Mouse (Mus musculus) intestine, embryonic 15.5 days (tissue): ENCODE results near the gene 9930022D16Rik. TPM values are rescaled to one million over a fixed set of nuclear protein-coding genes. Genes with fewer than 3 reads are reported as not detected.

Source experiments
- ATAC-seq: fragments of 200-750 bp; cut with Nextera tagmentation; 2 replicates; pipeline ENCODE4 v1.8.0; 2017; ENCODE audit warnings: moderate TSS enrichment, moderate library complexity
- H3K27ac ChIP-seq: fragments of 300-500 bp; sonication (generic); 2 replicates; pipeline ENCODE4 v1.5.1; 2015; ENCODE audit warnings: mild to moderate bottlenecking, inconsistent platforms
- H3K27me3 ChIP-seq: fragments of 300-500 bp; sonication (generic); replicated peaks from 2 replicates; pipeline ENCODE4 v1.6.1; 2015; ENCODE audit warnings: inconsistent platforms
- H3K36me3 ChIP-seq: fragments of 300-500 bp; sonication (generic); 2 replicates; pipeline ENCODE4 v1.6.1; 2015; ENCODE audit warnings: inconsistent platforms
- H3K4me1 ChIP-seq: fragments of 300-500 bp; sonication (generic); replicated peaks from 2 replicates; pipeline ENCODE4 v1.6.1; 2015; ENCODE audit warnings: inconsistent platforms
- H3K4me2 ChIP-seq: fragments of 300-500 bp; sonication (generic); replicated peaks from 2 replicates; pipeline ENCODE4 v1.6.1; 2015; ENCODE audit warnings: mild to moderate bottlenecking, inconsistent platforms
- H3K4me3 ChIP-seq: fragments of 300-500 bp; sonication (generic); replicated peaks from 2 replicates; pipeline ENCODE4 v1.5.1; 2015; ENCODE audit warnings: inconsistent platforms
- H3K9ac ChIP-seq: fragments of 300-500 bp; sonication (generic); 2 replicates; pipeline ENCODE4 v1.6.1; 2015; ENCODE audit warnings: inconsistent platforms
- H3K9me3 ChIP-seq: fragments of 300-500 bp; sonication (generic); 2 replicates; pipeline ENCODE4 v1.6.1; 2016; ENCODE audit warnings: inconsistent platforms
- WGBS: fragments of 180-500 bp; shearing (Covaris S2); methylation state at CpG from one replicate; pipeline ENCODE4 v1.1.7; 2015; 5-methylcytosine and 5-hydroxymethylcytosine counted together
- polyA plus RNA-seq: library from polyadenylated mRNA; unstranded; fragments of >200 nt; fragmentation: Nextera tagmentation; extraction: Ambion mirVana; gene quantifications from 2 replicates; pipeline ENCODE4 v1.2.1, GENCODE M21; 2015

9930022D16Rik gene
- polyA plus RNA-seq, 1 experiment from 2014 or later, result not detected

DNA sequence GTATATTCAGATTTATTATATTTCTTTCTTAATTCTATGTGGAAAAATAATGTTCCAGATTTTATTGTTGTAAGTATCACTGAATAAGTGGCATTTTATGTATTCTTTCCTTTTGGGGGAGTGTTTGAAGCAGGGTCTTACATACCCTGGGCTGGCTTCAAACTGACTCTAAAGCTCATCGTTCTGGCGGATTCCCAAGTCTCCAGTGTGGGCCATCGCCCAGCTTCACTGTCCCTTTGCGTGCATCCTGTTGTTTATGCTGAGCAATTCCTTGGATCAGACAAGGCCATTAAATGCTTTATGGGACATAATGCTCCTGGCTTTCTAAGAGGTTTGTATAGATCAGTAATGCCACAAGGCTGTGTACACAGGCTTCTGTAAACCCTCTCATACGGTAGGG lies 24.7 kb upstream of the 9930022D16Rik start:
- Histone ChIP-seq H3K36me3 (0 out of 2 replicates have a peak, but pooled peaks cover 3% of the 10 kb centered on the region), H3K4me3 (no peak overlapping the region), H3K4me2 (no peak overlapping the region), H3K9me3 (no peaks in the 10 kb centered on the region), H3K9ac (no peak overlapping the region), H3K27me3 (no peaks in the 10 kb centered on the region), H3K27ac (0 out of 2 replicates have a peak overlapping the region, but pooled peaks have one; percentile 17), H3K4me1 (0 out of 2 replicates have a peak, but pooled peaks cover 3% of the 10 kb centered on the region)
- ATAC-seq, result no peak
- 61% methylated on average over 5 of the region's 5 CpGs for WGBS

DNA sequence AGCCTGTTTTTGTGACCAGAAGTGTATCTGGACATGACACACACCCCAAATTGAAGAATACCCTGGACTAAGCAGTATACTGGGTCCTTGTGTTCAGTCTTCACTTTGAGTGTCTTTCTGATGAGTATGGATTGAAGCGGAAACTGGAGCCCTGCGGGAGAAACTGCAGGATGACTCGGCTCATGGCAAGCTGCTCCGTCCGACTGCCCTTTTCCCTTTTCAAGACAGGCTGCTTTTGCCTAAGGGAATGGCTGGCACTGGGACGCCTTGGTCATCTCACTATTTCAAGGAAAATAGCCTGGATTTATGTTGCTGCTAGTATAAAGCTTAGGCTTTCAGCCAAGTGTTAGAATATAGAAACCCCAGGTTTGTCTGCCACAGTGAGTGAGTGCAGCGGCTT lies 22.5 kb upstream of the 9930022D16Rik start:
- Histone ChIP-seq H3K4me3 (no peak overlapping the region), H3K27ac (no peak overlapping the region), H3K4me1 (0 out of 2 replicates have a peak, but pooled peaks cover 3% of the 10 kb centered on the region), H3K36me3 (0 out of 2 replicates have a peak, but pooled peaks cover 9% of the 10 kb centered on the region), H3K9me3 (no peaks in the 10 kb centered on the region), H3K9ac (no peak overlapping the region), H3K4me2 (no peak overlapping the region), H3K27me3 (no peaks in the 10 kb centered on the region)
- ATAC-seq, result no peak
- WGBS, result 83% methylated on average over 7 of the region's 7 CpGs

DNA sequence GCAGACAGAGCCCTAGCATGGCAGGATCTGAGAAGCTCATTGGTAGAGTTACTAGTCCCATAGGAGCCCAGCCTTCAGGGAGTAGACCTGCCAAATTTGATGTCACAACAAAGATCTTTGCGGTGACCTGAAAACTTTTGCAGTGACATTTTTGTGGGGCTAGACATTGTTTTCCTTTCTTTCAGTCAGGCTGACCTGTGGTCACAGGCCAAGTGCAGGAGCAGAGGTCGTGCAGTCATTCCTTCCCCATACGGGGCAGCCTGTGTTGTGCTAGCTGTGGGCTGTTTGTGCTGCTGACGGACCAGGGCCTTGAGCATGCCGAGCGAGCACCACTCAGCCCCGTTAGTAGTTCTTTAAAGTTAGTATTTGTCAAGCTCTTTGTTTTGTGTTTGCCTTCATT lies 22.0 kb upstream of the 9930022D16Rik start:
- Histone ChIP-seq H3K4me1 (0 out of 2 replicates have a peak, but pooled peaks cover 3% of the 10 kb centered on the region), H3K27ac (no peak overlapping the region), H3K27me3 (no peaks in the 10 kb centered on the region), H3K4me3 (no peak overlapping the region), H3K4me2 (no peak overlapping the region), H3K9ac (no peak overlapping the region), H3K36me3 (0 out of 2 replicates have a peak, but pooled peaks cover 14% of the 10 kb centered on the region), H3K9me3 (no peaks in the 10 kb centered on the region)
- no peak for ATAC-seq
- WGBS, result 65% methylated on average over 7 of the region's 7 CpGs

DNA sequence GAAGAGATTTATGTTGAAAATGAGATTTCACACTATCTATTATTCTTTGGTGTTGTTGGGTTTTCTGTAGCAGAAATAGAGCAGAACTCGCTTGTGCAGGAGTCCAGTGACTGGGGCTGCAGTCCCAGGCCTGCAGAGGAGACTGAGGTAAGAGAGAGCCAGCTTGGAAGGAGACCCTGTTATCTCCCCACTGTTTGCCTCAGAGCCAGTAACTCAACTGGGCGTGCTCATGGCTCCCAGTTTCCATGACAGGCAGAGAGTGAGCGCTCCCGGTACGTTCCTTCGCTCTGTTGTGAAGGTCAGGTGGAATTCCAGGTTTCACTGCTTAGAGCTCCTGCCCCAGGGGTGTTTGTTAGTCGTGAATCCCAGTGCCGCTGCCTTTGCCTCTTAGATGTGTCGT lies 21.1 kb upstream of the 9930022D16Rik start:
- WGBS, result 79% methylated on average over 9 of the region's 9 CpGs
- Histone ChIP-seq H3K4me3 (no peak overlapping the region), H3K9ac (no peak overlapping the region), H3K36me3 (peaks cover 19% of the 10 kb centered on the region), H3K4me1 (0 out of 2 replicates have a peak, but pooled peaks cover 3% of the 10 kb centered on the region), H3K27me3 (no peaks in the 10 kb centered on the region), H3K9me3 (no peaks in the 10 kb centered on the region), H3K27ac (no peak overlapping the region), H3K4me2 (no peak overlapping the region)
- no peak for ATAC-seq

DNA sequence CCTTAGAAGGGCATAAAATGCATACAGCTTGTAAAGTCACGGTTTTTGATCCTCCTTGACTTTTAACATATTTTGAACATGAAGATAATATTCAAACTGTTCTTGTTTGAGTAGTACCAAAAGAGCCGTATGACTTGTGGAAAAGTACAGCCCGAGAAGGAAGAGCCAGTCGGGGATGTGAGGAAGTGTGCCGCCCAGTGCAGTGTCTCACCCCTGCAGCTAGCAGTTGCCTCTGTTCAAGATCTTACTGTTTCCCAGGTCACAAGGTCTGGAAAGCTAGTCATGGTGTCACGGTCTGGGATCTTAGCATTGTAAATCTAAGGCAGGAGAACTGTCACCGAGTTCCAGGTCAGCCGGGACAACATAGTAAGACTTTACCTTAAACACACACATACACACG lies 19.0 kb upstream of the 9930022D16Rik start:
- ATAC-seq, result no peak
- no peaks in the 10 kb centered on the region for H3K27me3 ChIP-seq
- no peak overlapping the region for H3K27ac ChIP-seq
- H3K4me2 ChIP-seq, result no peak overlapping the region
- H3K36me3 ChIP-seq, result peaks cover 19% of the 10 kb centered on the region
- no peak overlapping the region for H3K9ac ChIP-seq
- no peaks in the 10 kb centered on the region for H3K4me1 ChIP-seq
- H3K9me3 ChIP-seq, result no peaks in the 10 kb centered on the region
- 83% methylated on average over 9 of the region's 9 CpGs for WGBS
- H3K4me3 ChIP-seq, result no peak overlapping the region

DNA sequence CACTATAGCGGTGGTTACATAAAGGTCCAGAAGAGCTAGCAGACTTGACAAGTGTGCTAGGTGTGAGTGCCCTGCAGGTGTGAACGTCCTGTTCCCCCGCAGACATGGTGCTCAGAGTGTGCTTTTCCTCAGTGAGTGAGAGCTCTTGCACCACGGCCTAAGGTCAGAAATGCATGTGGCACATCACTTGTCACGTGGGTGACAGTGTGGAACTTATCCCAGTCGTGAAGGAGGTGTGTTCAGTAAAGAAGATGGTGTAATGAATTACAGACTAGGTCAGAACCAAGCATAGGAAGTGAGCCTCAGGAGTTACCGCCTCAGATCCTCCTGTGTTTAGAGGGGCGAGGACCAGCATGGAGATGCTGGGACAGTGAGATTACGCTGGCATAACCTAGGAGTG lies 18.4 kb upstream of the 9930022D16Rik start:
- no peak overlapping the region for H3K9ac ChIP-seq
- no peak overlapping the region for H3K4me2 ChIP-seq
- no peak overlapping the region for H3K4me3 ChIP-seq
- no peaks in the 10 kb centered on the region for H3K27me3 ChIP-seq
- H3K36me3 ChIP-seq, result peaks cover 19% of the 10 kb centered on the region
- no peaks in the 10 kb centered on the region for H3K9me3 ChIP-seq
- no peak overlapping the region for H3K27ac ChIP-seq
- ATAC-seq, result no peak
- no peaks in the 10 kb centered on the region for H3K4me1 ChIP-seq
- 90% methylated on average over 9 of the region's 9 CpGs for WGBS

DNA sequence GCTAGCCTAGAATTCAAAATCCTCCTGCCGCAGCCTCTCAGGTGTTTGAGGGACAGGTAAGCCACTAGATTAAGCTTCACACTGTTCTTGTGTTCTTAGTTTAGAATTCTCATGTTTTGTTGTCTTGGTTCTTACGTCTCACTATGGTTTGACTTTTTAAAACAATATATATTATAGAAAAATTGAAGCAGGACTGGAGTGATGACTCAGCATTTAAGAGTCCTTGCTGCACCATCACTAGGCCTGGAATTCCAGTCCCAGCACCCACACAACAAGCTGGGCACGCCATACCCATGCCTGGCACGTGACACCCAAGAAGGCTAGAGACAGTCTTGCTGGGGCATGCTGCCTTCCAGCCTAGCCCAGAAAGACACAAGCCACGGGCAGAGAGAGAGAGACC lies 7.3 kb upstream of the 9930022D16Rik start:
- no peaks in the 10 kb centered on the region for H3K4me1 ChIP-seq
- H3K36me3 ChIP-seq, result no peaks in the 10 kb centered on the region
- no peak overlapping the region for H3K9ac ChIP-seq
- no peak overlapping the region for H3K4me2 ChIP-seq
- no peaks in the 10 kb centered on the region for H3K27me3 ChIP-seq
- WGBS, result 86% methylated on average over 5 of the region's 5 CpGs
- H3K4me3 ChIP-seq, result no peak overlapping the region
- H3K9me3 ChIP-seq, result no peaks in the 10 kb centered on the region
- no peak for ATAC-seq
- H3K27ac ChIP-seq, result no peak overlapping the region

DNA sequence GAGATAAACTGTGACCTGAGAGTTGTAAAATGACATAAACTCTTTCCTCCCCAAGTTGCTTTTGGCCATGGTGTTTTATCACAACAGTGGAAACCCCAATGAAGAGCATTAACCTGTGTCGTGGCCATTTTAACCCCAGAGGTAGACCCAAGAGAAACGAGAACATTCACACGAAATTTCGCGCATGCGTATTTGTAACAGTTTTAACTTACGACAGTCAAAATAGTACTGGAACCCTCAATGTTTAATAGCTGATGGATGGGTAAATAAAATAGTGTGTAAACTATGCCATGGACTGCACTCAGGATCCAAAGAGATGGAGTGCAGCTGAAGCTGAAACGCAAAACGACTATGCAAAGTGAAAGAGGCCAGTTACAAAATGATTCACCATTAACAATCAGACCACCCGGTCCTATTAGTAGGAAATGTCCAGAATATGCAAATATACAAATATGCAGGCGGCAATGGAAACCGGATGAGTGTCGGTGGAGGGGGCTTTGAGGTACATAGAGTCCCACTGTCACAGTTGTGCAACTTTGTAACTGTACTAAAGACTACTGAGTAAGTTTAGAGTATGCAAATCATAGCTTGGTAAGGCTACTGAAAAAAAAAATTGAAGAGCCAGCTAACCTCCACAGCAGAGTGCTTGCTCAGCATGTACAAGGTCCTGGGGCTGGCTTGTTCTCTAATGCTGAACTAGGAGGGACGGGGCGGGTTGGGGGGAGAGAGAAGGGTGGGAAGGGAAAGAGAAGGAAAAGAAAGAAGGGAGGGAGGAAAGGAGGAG lies 3.3 kb upstream of the 9930022D16Rik start:
- H3K9ac ChIP-seq, result no peak overlapping the region
- H3K27me3 ChIP-seq, result no peaks in the 10 kb centered on the region
- no peak overlapping the region for H3K4me2 ChIP-seq
- no peak overlapping the region for H3K4me3 ChIP-seq
- 75% methylated on average over 15 of the region's 15 CpGs for whole genome bisulfite sequencing
- H3K9me3 ChIP-seq, result no peaks in the 10 kb centered on the region
- no peak for ATAC-seq
- no peak overlapping the region for H3K27ac ChIP-seq
- H3K36me3 ChIP-seq, result no peaks in the 10 kb centered on the region
- no peaks in the 10 kb centered on the region for H3K4me1 ChIP-seq

DNA sequence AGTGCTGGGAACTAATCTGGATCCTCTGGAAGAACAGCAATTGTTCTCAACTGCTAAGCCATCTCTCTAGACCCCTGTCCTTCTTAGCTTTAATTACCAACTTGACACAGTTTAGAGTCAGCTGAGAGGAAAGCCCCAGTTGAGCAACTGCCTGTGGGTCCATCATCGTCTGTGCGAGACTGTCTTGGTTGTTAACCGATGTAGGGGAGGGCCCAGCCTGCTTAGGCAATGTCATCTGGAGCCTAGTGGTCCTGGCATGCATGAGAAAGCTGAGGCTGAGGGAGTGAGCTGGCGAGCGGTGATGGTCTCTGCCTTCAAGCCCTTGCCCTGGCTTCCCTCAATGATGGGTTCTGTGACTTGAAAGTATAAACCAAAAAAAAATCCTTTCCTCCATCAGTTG lies 1.1 kb downstream of the 9930022D16Rik start:
- 84% methylated on average over 5 of the region's 5 CpGs for WGBS

DNA sequence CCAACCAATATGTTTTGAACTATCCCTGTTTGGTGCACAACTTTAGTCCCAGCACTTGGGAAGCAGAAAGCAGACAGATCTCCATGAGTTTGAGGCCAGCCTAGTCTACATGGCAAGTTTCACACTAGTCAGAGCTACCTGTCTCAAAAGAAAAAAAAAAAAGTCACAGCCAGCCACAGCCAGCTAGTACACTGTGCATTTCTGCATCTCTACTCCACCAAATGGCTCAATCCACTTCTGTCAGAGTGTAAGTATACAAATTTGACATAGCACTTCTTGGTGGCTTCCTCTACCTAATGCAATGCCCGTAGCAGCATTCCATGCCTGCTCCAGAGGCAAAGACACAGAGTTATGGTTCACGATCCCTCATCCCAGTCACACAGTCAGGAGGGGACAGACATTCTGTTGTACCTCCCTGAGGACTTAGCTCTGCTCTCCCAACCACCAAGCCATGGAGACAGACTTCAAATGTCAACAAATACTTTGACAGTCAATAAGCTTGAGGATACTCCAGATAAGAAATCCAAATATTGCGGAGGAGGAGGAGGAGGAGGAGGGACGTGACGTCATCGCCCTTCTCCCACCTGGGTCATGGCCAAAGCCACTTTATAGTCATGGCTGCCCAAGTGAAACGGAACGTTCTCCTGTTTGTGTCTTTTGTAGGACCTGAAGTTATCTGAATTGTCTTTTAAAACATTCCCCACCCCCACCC lies 3.1 kb downstream of the 9930022D16Rik start:
- Histone ChIP-seq H3K27me3 (no peaks in the 10 kb centered on the region), H3K9me3 (no peaks in the 10 kb centered on the region), H3K4me2 (no peak overlapping the region), H3K27ac (no peak overlapping the region), H3K9ac (no peak overlapping the region), H3K36me3 (no peaks in the 10 kb centered on the region), H3K4me1 (0 out of 2 replicates have a peak, but pooled peaks cover 3% of the 10 kb centered on the region), H3K4me3 (no peak overlapping the region)
- no peak for ATAC-seq
- 54% methylated on average over 8 of the region's 8 CpGs for WGBS

More for the DNA sequence above, 1.1 kb downstream of the 9930022D16Rik start:
- H3K4me1 ChIP-seq, result 0 out of 2 replicates have a peak, but pooled peaks cover 1% of the 10 kb centered on the region
- H3K4me2 ChIP-seq, result no peak overlapping the region
- H3K27ac ChIP-seq, result no peak overlapping the region
- H3K4me3 ChIP-seq, result no peak overlapping the region
- ATAC-seq, result no peak
- no peaks in the 10 kb centered on the region for H3K36me3 ChIP-seq
- no peaks in the 10 kb centered on the region for H3K9me3 ChIP-seq
- H3K9ac ChIP-seq, result no peak overlapping the region
- H3K27me3 ChIP-seq, result no peaks in the 10 kb centered on the region

DNA sequence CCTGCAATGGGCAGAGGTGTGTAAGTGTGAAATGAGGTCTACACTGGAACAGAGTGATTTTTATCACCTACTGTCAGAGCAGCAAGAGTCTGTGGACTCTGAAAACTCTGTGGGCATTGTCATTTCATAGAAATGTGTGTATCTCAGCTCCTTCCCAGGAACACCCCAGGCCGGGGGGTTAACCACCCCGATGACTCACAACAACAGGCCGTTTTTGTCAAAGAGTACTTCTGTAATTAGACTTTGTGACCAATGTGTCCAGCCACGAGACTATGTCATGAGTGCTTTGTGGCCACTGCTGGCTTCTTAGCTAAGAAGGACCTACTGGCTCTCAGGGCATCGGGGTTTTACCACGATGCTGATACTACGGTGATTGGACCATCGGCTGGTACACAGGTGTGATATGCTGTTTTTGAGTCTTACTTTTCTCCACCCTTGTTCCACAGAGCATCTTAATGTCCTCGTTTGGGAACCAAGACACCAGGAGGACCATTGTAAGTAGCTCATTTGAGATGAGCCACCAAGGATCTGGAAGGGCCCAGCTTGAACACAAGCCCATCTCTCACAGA lies 3.8 kb downstream of the 9930022D16Rik start:
- Histone ChIP-seq H3K4me1 (0 out of 2 replicates have a peak, but pooled peaks cover 3% of the 10 kb centered on the region), H3K36me3 (no peaks in the 10 kb centered on the region), H3K4me3 (no peak overlapping the region), H3K27ac (no peak overlapping the region), H3K4me2 (no peak overlapping the region), H3K9me3 (no peaks in the 10 kb centered on the region), H3K27me3 (no peaks in the 10 kb centered on the region), H3K9ac (no peak overlapping the region)
- WGBS, result 80% methylated on average over 9 of the region's 9 CpGs
- no peak for ATAC-seq

DNA sequence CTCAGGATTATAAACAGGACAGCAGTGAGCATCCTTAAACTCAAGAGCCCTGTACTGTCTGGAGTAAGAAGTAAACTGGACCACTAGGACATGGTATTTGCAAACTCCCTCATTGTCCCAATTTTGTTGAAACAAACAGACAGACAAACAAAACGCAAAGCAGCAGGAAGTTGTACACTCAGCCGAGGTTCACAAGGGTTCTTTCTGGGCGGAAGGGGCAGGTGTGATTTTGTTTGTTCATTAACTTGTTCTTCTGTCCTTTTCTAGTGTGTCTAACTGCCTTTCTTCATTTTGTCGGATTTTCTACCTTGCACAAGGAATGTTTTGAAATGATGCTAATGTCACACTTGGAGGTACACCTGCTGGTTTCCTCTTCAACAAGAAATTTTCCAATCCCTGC lies 5.7 kb downstream of the 9930022D16Rik start:
- H3K4me1 ChIP-seq, result 0 out of 2 replicates have a peak, but pooled peaks cover 3% of the 10 kb centered on the region
- no peak overlapping the region for H3K4me2 ChIP-seq
- no peaks in the 10 kb centered on the region for H3K9me3 ChIP-seq
- H3K27me3 ChIP-seq, result no peaks in the 10 kb centered on the region
- no peak overlapping the region for H3K27ac ChIP-seq
- no peak for ATAC-seq
- no peak overlapping the region for H3K9ac ChIP-seq
- 48% methylated on average over 4 of the region's 4 CpGs for WGBS
- no peaks in the 10 kb centered on the region for H3K36me3 ChIP-seq
- no peak overlapping the region for H3K4me3 ChIP-seq
